Mouse (Mus musculus) cerebellum, adult 2 months (tissue): ENCODE measurements at regions not wholly inside any gene's neighbourhood (a gene's known extent, or its start where the extent isn't known, plus 50 kb on each side); places are given as distances from the start of the nearest gene placed in this dataset.
"Not testable (repeated sequence)": the region's sequence is repeated elsewhere in the genome, so short reads cannot be mapped to it uniquely, and the experiment has no call there.

Experiments used
- DNase-seq, 2 experiments: peaks; one replicate each; pipeline ENCODE4 v3.0.0; 2021
- H3K27ac ChIP-seq: fragments of 200-500 bp; 2 replicates; pipeline ENCODE4 v1.5.1; 2012; ENCODE audit warnings: low read length, control low read depth, inconsistent platforms; ENCODE audit not compliant: insufficient read depth
- H3K27me3 ChIP-seq: fragments of 200-500 bp; 2 replicates; pipeline ENCODE4 v1.6.1; 2012; ENCODE audit warnings: inconsistent platforms, mild to moderate bottlenecking, low read length, moderate library complexity; ENCODE audit not compliant: control insufficient read depth, insufficient read depth
- H3K4me1 ChIP-seq: fragments of 200-500 bp; 2 replicates; pipeline ENCODE4 v1.6.1; 2011; ENCODE audit warnings: low read length; ENCODE audit not compliant: control insufficient read depth, insufficient read depth
- H3K4me3 ChIP-seq: fragments of 200-500 bp; replicated peaks from 2 replicates; pipeline ENCODE3; 2011; ENCODE audit warnings: mild to moderate bottlenecking, low read depth, low read length, control low read depth; ENCODE audit not compliant: insufficient read depth
- CTCF ChIP-seq: fragments of 200-500 bp; IDR thresholded peaks from 2 replicates; pipeline ENCODE4 v1.5.1; 2011; ENCODE audit warnings: low read depth, mild to moderate bottlenecking, control low read depth, low read length, moderate library complexity, borderline replicate concordance; ENCODE audit not compliant: insufficient read depth
- POLR2A ChIP-seq: fragments of 200-500 bp; IDR thresholded peaks from 2 replicates; pipeline ENCODE4 v1.6.1; 2011; ENCODE audit warnings: low read length, control low read depth, borderline replicate concordance; ENCODE audit not compliant: insufficient read depth
- WGBS: fragments of 180-500 bp; shearing (Covaris S2); methylation state at CpG from one replicate; pipeline ENCODE4 v1.1.7; 2018; 5-methylcytosine and 5-hydroxymethylcytosine counted together

- not testable (repeated sequence) for H3K27me3 ChIP-seq, H3K4me1 ChIP-seq, H3K4me3 ChIP-seq, H3K27ac ChIP-seq, DNase-seq
- WGBS, result 90% methylated on average over 7 of the region's 7 CpGs
Observed at GRCm38 (mm10) chr5:109842186-109842978, 80.8 kb upstream of the Gm15446 start.

- WGBS, result 76% methylated on average over 2 of the region's 2 CpGs
Observed at GRCm38 (mm10) chr5:109844236-109844635, 79.0 kb upstream of the Gm15446 start.

GRCm38 (mm10) chr5:109844753-109845186 is 78.4 kb upstream of the Gm15446 start:
- 9% methylated on average over 15 of the region's 15 CpGs for WGBS
- Histone ChIP-seq H3K4me1 (no peaks in the 10 kb centered on the region), H3K4me3 (no peak overlapping the region), H3K27ac (no peak overlapping the region), H3K27me3 (no peaks in the 10 kb centered on the region)
- DNase-seq, result no peak
- TF ChIP-seq POLR2A (no peak), CTCF (no peak)

More at GRCm38 (mm10) chr5:109844236-109844635, 79.0 kb upstream of the Gm15446 start:
- H3K27me3 ChIP-seq, H3K4me1 ChIP-seq, H3K4me3 ChIP-seq, H3K27ac ChIP-seq, DNase-seq: not testable (repeated sequence)

DNA sequence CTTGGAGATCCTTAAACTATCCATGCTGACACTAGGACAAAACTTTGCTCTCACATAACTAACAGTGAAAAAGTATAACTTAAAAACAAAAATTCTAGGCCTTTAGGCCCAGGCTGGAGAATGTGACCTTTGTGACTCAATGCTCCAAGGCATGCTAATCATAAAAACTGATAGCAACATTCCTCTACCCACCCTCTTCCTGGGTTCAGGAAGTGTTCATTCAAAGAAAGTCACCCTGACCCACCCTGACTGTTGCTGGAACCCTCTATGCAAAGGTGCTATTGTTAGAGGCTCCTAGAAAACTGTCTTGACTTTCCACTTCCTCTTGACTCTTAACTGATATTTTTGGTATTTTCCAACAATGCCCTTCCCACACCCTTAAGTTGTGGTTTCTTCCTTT is 72.0 kb upstream of the Gm15446 start:
- H3K27ac ChIP-seq, H3K4me1 ChIP-seq, H3K4me3 ChIP-seq, DNase-seq, H3K27me3 ChIP-seq: not testable (repeated sequence)

- no peak for DNase-seq
- WGBS, result 80% methylated on average over 4 of the region's 4 CpGs
- TF ChIP-seq POLR2A (no peak), CTCF (no peak)
Observed at GRCm38 (mm10) chr5:109860402-109860801, 62.8 kb upstream of the Gm15446 start.

GRCm38 (mm10) chr5:109864517-109864916 is 58.7 kb upstream of the Gm15446 start:
- H3K27me3 ChIP-seq, H3K4me1 ChIP-seq, H3K4me3 ChIP-seq, H3K27ac ChIP-seq, DNase-seq: not testable (repeated sequence)

More at GRCm38 (mm10) chr5:109860402-109860801, 62.8 kb upstream of the Gm15446 start:
- H3K4me1 ChIP-seq, result no peaks in the 10 kb centered on the region
- H3K4me3 ChIP-seq, result no peak overlapping the region
- H3K27ac ChIP-seq, result no peak overlapping the region
- no peaks in the 10 kb centered on the region for H3K27me3 ChIP-seq

GRCm38 (mm10) chr5:109865628-109866027 is 57.6 kb upstream of the Gm15446 start:
- H3K27me3 ChIP-seq, result no peaks in the 10 kb centered on the region
- DNase-seq, result no peak
- no peak for TF ChIP-seq POLR2A
- TF ChIP-seq CTCF, result no peak
- no peak overlapping the region for H3K4me3 ChIP-seq
- no peaks in the 10 kb centered on the region for H3K4me1 ChIP-seq
- 69% methylated on average over 1 of the region's 1 CpGs for WGBS
- H3K27ac ChIP-seq, result no peak overlapping the region

DNA sequence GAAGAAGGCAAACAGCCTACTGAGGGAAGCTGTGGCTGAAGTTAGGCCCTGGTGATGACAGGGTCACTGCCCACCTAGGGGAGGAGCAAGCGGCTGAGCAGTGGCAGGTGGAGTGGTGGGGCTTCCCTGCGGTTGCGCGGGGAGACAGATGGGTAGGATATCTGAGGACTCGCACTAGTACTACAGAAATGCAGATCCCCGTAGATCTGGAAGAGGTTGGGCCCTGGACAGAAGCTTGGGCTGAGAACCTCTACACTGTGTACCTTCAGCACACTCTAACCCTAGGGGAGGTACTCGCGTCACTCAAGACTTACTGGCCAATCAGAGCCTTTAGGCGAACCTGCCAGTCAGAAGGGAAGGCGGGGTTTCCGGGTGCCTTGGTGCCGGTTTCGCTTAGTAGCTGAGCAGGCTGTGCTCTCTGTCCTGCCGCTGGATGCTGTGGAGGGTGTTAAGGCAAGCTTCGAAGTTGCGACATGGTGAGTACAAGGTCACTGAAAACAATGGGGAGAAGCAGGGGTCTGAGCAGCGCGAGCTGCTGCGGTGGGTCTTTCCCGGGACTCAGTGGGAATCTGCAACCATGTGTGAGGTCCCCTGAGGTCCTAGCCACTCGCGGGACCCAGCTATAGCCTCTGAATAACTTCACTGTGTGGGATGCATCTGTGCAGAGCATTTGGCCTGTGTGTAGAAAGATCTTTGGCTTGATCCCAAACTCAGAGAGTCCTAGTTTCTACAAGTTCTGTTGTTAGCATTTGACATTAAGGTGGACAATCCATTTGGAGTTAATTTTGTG is 56.7 kb upstream of the Gm15446 start:
- DNase-seq, result peak; percentile 87 to 88
- under 1% methylated on average over 22 of the region's 22 CpGs for WGBS
- no peak for TF ChIP-seq CTCF
- TF ChIP-seq POLR2A, result peak; percentile 44; the same call in 1 of the 2 replicates
- Histone ChIP-seq H3K4me3 (peak overlapping the region; percentile 76), H3K27me3 (no peaks in the 10 kb centered on the region), H3K27ac (peak overlapping the region; percentile 53; the same call in 1 of the 2 replicates), H3K4me1 (no peaks in the 10 kb centered on the region)

- not testable (repeated sequence) for H3K4me3 ChIP-seq, H3K4me1 ChIP-seq, H3K27me3 ChIP-seq, DNase-seq, H3K27ac ChIP-seq
Observed at GRCm38 (mm10) chr5:109867221-109867620, 56.0 kb upstream of the Gm15446 start.
